Mouse (Mus musculus): ENCODE measurements at regions not wholly inside any gene's neighbourhood (a gene's known extent, or its start where the extent isn't known, plus 50 kb on each side); places are given as distances from the start of the nearest gene placed in this dataset.
A peak's percentile ranks its signal among the peaks of the same experiment; 100 is the strongest.

- Histone ChIP-seq H3K4me2 (no peak overlapping the region), H3K9me3 (replicated peaks) (no peaks in the 10 kb centered on the region), H3K9ac (no peak overlapping the region), H3K36me3 (no peaks in the 10 kb centered on the region), H3K27ac (peak overlapping the region; percentile 91), H3K4me3 (replicated peaks) (no peak overlapping the region), H3K4me1 (peaks cover 47% of the 10 kb centered on the region), H3K27me3 (no peaks in the 10 kb centered on the region)
- no peak for ATAC-seq (replicated peaks; ENCODE audit: low FRiP score)
- WGBS: 58% methylated on average over 4 of the region's 4 CpGs
Measured at GRCm38 (mm10) chr5:64625421-64625820, 177.8 kb upstream of the Klf3 start.

- H3K4me1 ChIP-seq: peaks cover 45% of the 10 kb centered on the region
- ATAC-seq (replicated peaks; ENCODE audit: low FRiP score): no peak
- H3K4me2 ChIP-seq: peak overlapping the region; percentile 17
- H3K27ac ChIP-seq: peak overlapping the region; percentile 91
- WGBS: 43% methylated on average over 6 of the region's 6 CpGs
- H3K4me3 ChIP-seq (replicated peaks): no peak overlapping the region
- no peaks in the 10 kb centered on the region for H3K36me3 ChIP-seq
- no peak overlapping the region for H3K9ac ChIP-seq
- H3K9me3 ChIP-seq (replicated peaks): no peaks in the 10 kb centered on the region
- H3K27me3 ChIP-seq: no peaks in the 10 kb centered on the region
Measured at GRCm38 (mm10) chr5:64625841-64626298, 177.3 kb upstream of the Klf3 start.

GRCm38 (mm10) chr5:64626351-64626750 lies 176.8 kb upstream of the Klf3 start:
- WGBS: 46% methylated on average over 9 of the region's 9 CpGs
- Histone ChIP-seq H3K9ac (no peak overlapping the region), H3K4me1 (peaks cover 43% of the 10 kb centered on the region), H3K4me2 (peak overlapping the region; percentile 17), H3K27me3 (no peaks in the 10 kb centered on the region), H3K27ac (peak overlapping the region; percentile 83), H3K36me3 (no peaks in the 10 kb centered on the region), H3K9me3 (replicated peaks) (no peaks in the 10 kb centered on the region), H3K4me3 (replicated peaks) (no peak overlapping the region)
- peak; percentile 61; the same call in 1 of the 2 replicates for ATAC-seq (replicated peaks; ENCODE audit: low FRiP score)

GRCm38 (mm10) chr5:64630582-64630981 lies 172.6 kb upstream of the Klf3 start:
- no peak for ATAC-seq (replicated peaks; ENCODE audit: low FRiP score)
- Histone ChIP-seq H3K36me3 (no peaks in the 10 kb centered on the region), H3K4me2 (no peak overlapping the region), H3K9ac (no peak overlapping the region), H3K4me3 (replicated peaks) (no peak overlapping the region), H3K9me3 (replicated peaks) (no peaks in the 10 kb centered on the region), H3K27me3 (no peaks in the 10 kb centered on the region), H3K27ac (no peak overlapping the region), H3K4me1 (peaks cover 14% of the 10 kb centered on the region)
- 85% methylated on average over 2 of the region's 2 CpGs for WGBS

GRCm38 (mm10) chr5:64632171-64632570 lies 171.0 kb upstream of the Klf3 start:
- Histone ChIP-seq H3K9me3 (replicated peaks) (no peaks in the 10 kb centered on the region), H3K4me1 (0 out of 2 replicates have a peak, but pooled peaks cover 4% of the 10 kb centered on the region), H3K9ac (no peak overlapping the region), H3K36me3 (no peaks in the 10 kb centered on the region), H3K4me2 (no peak overlapping the region), H3K27ac (no peak overlapping the region), H3K27me3 (no peaks in the 10 kb centered on the region), H3K4me3 (replicated peaks) (no peak overlapping the region)
- WGBS: 88% methylated on average over 5 of the region's 5 CpGs
- ATAC-seq (replicated peaks; ENCODE audit: low FRiP score): no peak

- ATAC-seq (replicated peaks; ENCODE audit: low FRiP score): no peak
- 62% methylated on average over 8 of the region's 8 CpGs for WGBS
- no peaks in the 10 kb centered on the region for H3K9me3 ChIP-seq (replicated peaks)
- H3K27ac ChIP-seq: no peak overlapping the region
- no peak overlapping the region for H3K9ac ChIP-seq
- H3K4me1 ChIP-seq: 0 out of 2 replicates have a peak, but pooled peaks cover 4% of the 10 kb centered on the region
- H3K36me3 ChIP-seq: no peaks in the 10 kb centered on the region
- H3K4me3 ChIP-seq (replicated peaks): no peak overlapping the region
- H3K27me3 ChIP-seq: no peaks in the 10 kb centered on the region
- H3K4me2 ChIP-seq: no peak overlapping the region
Measured at GRCm38 (mm10) chr5:64634008-64634407, 169.2 kb upstream of the Klf3 start.

GRCm38 (mm10) chr5:64634721-64635120 lies 168.5 kb upstream of the Klf3 start:
- H3K4me3 ChIP-seq (replicated peaks): no peak overlapping the region
- no peaks in the 10 kb centered on the region for H3K36me3 ChIP-seq
- H3K4me1 ChIP-seq: 0 out of 2 replicates have a peak, but pooled peaks cover 3% of the 10 kb centered on the region
- no peak overlapping the region for H3K4me2 ChIP-seq
- no peaks in the 10 kb centered on the region for H3K27me3 ChIP-seq
- 63% methylated on average over 4 of the region's 4 CpGs for WGBS
- H3K27ac ChIP-seq: no peak overlapping the region
- ATAC-seq (replicated peaks; ENCODE audit: low FRiP score): no peak
- no peaks in the 10 kb centered on the region for H3K9me3 ChIP-seq (replicated peaks)
- H3K9ac ChIP-seq: no peak overlapping the region

- H3K9me3 ChIP-seq (replicated peaks): no peaks in the 10 kb centered on the region
Measured at GRCm38 (mm10) chr5:64636301-64636700, 166.9 kb upstream of the Klf3 start.

GRCm38 (mm10) chr5:64643584-64643983 lies 159.6 kb upstream of the Klf3 start:
- no peak overlapping the region for H3K4me3 ChIP-seq (replicated peaks)
- H3K4me2 ChIP-seq: no peak overlapping the region
- ATAC-seq (replicated peaks; ENCODE audit: low FRiP score): no peak
- H3K9ac ChIP-seq: no peak overlapping the region
- no peak overlapping the region for H3K27ac ChIP-seq
- no peaks in the 10 kb centered on the region for H3K27me3 ChIP-seq
- H3K9me3 ChIP-seq (replicated peaks): no peaks in the 10 kb centered on the region
- peaks cover 17% of the 10 kb centered on the region for H3K4me1 ChIP-seq
- H3K36me3 ChIP-seq: no peaks in the 10 kb centered on the region
- WGBS: 97% methylated on average over 1 of the region's 1 CpGs

More at GRCm38 (mm10) chr5:64636301-64636700, 166.9 kb upstream of the Klf3 start:
- H3K4me2 ChIP-seq: no peak overlapping the region
- H3K4me3 ChIP-seq (replicated peaks): no peak overlapping the region
- WGBS: 92% methylated on average over 3 of the region's 3 CpGs
- H3K9ac ChIP-seq: no peak overlapping the region
- H3K36me3 ChIP-seq: no peaks in the 10 kb centered on the region
- H3K4me1 ChIP-seq: no peaks in the 10 kb centered on the region
- no peaks in the 10 kb centered on the region for H3K27me3 ChIP-seq
- H3K27ac ChIP-seq: no peak overlapping the region
- no peak for ATAC-seq (replicated peaks; ENCODE audit: low FRiP score)

- ATAC-seq (replicated peaks; ENCODE audit: low FRiP score): peak; percentile 87
- peak overlapping the region; percentile 37 for H3K4me3 ChIP-seq (replicated peaks)
- peak overlapping the region; percentile 53 for H3K4me2 ChIP-seq
- peaks cover 23% of the 10 kb centered on the region for H3K4me1 ChIP-seq
- H3K9ac ChIP-seq: peak overlapping the region; percentile 43; the same call in 1 of the 2 replicates
- H3K9me3 ChIP-seq (replicated peaks): no peaks in the 10 kb centered on the region
- H3K27ac ChIP-seq: peak overlapping the region; percentile 82
- H3K36me3 ChIP-seq: no peaks in the 10 kb centered on the region
- no peaks in the 10 kb centered on the region for H3K27me3 ChIP-seq
- WGBS: 4% methylated on average over 18 of the region's 18 CpGs
Measured at GRCm38 (mm10) chr5:64647417-64648125, 155.6 kb upstream of the Klf3 start.

- WGBS: 10% methylated on average over 8 of the region's 8 CpGs
- Histone ChIP-seq H3K9ac (0 out of 2 replicates have a peak overlapping the region, but pooled peaks have one; percentile 10), H3K4me2 (peak overlapping the region; percentile 53)
Measured at GRCm38 (mm10) chr5:64648492-64648891, 154.7 kb upstream of the Klf3 start.

GRCm38 (mm10) chr5:64651407-64651806 lies 151.8 kb upstream of the Klf3 start:
- H3K4me3 ChIP-seq (replicated peaks): no peak overlapping the region
- H3K9me3 ChIP-seq (replicated peaks): no peaks in the 10 kb centered on the region
- no peaks in the 10 kb centered on the region for H3K36me3 ChIP-seq
- H3K27me3 ChIP-seq: no peaks in the 10 kb centered on the region
- WGBS: 77% methylated on average over 3 of the region's 3 CpGs
- H3K4me1 ChIP-seq: peaks cover 23% of the 10 kb centered on the region
- H3K27ac ChIP-seq: no peak overlapping the region
- ATAC-seq (replicated peaks; ENCODE audit: low FRiP score): no peak
- no peak overlapping the region for H3K4me2 ChIP-seq
- H3K9ac ChIP-seq: no peak overlapping the region

More at GRCm38 (mm10) chr5:64648492-64648891, 154.7 kb upstream of the Klf3 start:
- Histone ChIP-seq H3K27me3 (no peaks in the 10 kb centered on the region), H3K4me1 (peaks cover 23% of the 10 kb centered on the region), H3K9me3 (replicated peaks) (no peaks in the 10 kb centered on the region), H3K36me3 (no peaks in the 10 kb centered on the region), H3K4me3 (replicated peaks) (no peak overlapping the region), H3K27ac (peak overlapping the region; percentile 83)
- ATAC-seq (replicated peaks; ENCODE audit: low FRiP score): 0 out of 2 replicates have a peak, but pooled peaks have one; percentile 50
